Mouse (Mus musculus): ENCODE data around the gene Gm42669.

Gene Gm42669

DNA sequence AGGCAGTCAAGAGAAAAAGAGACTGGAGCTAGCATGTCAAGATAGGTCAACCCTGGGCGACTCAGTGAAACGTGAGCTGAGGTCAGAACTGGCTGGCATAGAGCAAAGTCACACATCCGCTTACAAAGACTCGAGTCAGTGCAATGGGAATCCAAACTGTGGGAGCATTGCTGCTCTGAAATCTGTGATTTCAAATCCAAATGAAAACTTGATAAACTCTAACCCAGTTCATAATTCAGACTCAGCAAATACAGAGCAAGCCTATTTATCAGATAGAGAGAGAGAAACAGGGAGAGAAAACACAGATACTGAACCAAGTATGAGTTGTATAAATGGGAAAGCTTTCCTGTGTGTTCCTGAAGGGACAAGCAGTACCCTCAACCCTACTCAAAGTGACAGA, at the start of gene Gm42669:
Gm42669 (plus strand) TSS at position 301 of the 400 bp plus-strand sequence.
- DNase-seq = no peak

DNA sequence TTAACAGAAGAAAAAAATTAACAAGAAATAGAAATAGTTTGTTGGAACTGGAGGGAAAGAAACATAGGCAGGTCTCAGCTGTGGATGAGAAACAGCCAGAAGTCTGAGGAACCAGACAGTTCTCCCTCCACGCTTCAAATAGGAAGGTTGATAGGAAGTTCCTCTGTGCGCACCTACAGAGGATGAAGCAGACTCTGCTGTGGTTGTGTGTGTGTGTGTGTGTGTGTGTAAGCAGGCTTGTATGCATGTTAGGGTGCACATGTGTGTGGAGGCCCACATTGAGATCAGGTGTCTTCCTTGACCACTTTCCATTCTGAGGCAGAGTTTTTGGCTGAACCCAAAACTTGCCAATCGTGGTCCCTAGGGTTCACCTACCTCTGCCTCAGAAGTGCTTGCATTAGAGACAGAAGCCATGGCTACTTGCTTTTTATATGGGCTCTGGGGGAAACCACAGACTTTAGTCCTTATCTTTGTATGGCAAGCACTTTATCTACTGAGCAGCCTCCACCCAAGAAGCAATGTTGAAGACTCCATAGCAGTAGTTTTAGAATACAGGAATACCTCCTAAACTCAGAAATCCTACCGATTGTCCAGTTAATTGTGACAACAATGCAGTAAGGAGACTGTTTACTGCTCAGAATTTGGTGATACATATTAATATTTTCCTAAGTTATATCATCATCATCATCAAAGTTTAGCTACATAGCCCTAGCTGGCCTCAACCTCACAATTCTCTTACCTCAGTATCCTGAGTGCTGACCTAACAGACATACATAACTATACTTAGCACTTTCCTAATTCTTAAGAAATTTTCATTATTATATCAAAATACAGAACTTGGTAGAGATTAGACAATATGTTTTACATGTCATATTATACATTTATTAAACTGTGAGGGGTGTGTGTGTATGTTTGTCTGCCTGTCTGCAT, 45.0 kb upstream of the Gm42669 start:
- no peak for DNase-seq

DNA sequence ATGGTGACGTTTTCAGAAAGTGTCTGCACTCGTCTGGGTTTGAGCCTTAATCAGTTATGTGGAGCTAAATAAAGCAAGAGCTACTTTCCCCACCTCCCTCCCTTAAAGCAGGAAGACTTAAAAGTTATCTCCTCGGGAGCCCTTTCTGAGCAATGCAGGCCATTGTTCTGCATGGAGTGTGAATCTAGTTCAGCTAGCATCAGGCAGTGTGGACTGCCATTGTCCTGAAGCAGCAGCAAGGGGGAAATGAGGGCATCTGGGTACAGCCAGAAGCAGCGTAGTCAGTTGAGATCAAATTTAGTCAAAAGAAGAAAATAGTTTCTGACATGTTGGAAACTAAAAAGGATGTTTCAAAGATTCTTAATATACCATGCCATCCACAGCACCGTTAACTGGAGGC, 40.9 kb upstream of the Gm42669 start:
- no peak for DNase-seq

DNA sequence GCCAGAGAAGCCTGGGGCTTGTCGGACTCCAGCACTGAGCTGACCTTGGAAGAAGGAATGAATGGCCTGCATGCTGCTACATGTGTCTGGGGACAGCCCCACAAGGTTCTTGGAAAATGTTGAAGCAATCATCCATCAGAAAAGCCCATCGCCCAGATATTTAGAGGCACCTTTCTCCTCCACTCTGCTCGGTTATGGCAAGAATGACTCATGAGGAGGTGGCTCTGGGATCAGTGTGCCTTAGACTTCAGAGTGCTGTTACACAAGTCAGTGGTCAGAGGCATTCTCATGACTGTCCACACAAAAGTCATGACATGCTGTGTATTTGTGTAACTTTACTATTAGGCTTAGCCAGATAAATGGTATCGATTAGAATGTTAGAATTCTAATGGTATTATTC, 40.3 kb upstream of the Gm42669 start:
- DNase-seq = no peak

DNA sequence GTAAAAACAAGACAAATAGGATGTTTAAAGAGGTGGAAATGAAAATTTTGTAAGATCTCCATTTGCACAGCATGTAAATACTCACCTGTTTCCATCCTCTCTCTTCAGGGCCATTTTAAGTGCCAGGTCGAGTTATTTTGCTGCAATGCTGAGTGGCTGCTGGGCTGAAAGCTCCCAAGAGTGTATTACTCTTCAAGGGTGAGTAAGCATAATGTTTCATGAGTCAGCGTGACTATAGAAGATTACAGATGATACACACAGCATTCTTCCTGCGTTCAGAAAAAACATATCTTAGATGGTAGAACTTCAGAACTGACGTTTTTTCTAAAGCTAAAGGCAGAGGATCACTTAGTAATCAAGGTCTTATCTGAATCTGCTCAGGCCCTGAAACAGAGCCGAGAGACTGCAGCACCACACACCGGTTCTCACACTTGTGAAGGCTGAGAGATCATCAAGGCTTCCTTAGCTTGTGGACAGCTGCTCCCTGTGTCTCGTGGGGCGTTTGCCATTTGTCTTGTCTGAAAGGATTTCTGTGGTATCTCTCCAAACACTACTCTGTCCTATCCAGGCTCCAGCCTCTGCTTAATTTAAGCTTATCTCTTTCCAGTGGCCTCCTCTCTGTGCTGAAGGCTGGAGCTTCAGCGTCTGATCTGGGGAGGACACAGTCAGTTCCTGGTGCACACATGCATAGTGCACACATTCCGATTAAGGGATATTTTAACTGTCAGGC, 36.7 kb upstream of the Gm42669 start:
- peak; percentile 69 for DNase-seq

DNA sequence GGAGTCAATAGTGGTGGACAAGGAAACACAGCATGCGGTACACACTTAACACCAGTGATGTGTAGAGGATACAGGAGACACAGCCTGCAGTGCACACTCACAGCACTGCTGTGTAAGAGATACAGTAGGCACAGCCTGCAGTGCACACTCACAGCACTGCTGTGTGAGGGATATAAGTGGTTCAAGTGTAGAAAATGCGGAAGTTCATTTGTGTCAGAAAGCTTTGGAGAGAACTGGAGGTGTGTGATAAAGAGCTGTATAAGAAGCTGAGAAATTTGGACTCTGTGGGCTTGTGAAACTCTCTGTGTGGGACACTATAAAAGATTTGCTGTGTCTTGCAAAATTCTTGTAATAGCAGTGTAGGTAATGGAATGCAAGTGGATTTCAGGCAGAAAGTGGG, 27.2 kb upstream of the Gm42669 start:
- no peak for DNase-seq

DNA sequence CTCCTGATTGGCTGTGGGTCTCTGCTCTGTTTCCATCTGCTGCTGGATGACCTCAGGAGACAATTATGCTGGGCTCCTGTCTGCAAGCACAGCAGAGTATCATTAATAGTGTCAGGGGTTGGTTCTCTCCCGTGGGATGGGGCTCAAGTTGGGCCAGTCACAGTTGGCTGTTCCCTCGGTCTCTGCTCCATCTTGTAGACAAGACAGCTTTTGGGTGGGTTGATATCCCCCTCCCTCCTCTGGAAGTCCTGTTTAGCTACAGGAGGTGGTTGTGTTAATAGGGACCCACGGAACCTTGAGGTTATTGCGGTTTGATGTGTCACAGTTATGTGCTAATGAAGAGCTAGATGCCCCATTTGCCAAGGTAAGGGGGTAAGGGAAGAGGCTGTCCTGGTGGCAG, 18.4 kb upstream of the Gm42669 start:
- DNase-seq = no peak

DNA sequence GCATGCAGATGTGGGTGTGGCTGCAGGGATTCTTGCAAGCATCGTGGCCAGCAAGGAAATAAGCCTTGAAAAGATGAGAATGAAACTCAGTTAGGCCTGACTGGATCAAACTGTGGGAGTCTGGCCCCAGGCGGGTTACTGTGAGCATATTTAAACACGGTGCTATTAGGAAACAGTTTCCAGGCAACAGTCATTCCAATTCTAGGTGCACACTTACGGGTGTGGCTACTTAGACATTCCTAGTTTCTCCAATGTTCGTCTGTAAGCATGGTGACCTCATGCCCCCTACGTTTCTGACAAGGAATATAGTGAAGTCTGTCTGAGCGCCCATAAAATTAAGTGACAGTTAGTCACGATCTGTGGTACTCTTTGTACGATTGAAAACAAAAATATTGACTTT, 16.4 kb upstream of the Gm42669 start:
- DNase-seq = no peak

DNA sequence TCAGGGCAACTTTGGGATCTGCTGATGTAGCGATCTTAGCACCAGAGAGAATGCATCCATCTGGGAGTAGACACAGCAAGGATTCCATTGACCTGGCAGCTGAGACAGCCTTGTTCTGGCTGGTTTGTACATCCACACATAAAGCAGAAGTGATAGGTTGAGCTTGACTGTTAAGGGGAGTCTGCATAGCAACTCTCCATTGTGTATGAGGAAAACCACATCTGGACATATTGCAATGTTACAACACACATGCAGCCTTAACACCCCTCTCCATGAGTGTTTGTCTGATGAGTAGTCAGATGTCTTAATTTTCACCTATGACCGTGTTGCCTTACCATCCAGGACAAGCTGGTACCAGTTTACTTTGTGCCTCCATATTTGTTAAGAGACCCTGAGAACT, 14.9 kb upstream of the Gm42669 start:
- DNase-seq = no peak

DNA sequence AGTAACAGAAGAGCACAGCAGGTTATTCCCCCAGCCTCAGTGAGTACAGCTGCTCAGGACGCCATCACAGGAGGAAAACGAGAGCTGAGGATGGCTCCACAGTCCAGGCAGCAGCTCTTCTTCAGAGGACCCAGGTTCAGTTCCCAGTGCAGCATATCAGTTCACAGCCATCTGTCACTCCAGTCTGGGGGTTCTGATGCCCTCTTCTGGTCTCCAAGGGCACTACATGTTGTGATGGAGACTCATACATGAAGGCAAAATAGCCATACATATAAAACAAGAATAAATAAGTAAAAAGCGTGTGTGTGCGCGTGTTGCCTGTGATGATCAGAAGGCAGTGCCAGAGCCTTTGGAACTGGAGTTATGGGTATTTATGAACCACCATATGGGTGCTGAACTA, 12.7 kb upstream of the Gm42669 start:
- no peak for DNase-seq

DNA sequence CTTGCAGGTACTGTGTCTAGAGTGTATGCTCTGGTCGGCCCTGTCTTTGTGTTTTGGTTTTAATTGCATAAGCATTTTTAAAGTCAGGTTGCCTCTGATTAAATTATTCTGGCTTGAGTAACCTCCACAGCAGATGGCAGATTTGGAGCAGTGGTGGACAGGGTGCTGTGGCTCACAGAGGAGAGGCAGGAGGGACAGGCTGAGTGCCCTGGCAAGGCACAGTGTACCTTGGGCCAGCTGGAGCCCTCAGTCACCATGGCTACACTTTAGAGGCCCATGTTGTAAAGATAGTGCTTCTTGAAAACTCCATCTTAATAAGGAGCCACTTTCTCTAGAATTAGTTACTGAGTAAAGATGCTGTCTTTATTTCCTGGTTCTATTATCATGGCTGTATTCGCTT, 11.4 kb upstream of the Gm42669 start:
- DNase-seq = no peak

DNA sequence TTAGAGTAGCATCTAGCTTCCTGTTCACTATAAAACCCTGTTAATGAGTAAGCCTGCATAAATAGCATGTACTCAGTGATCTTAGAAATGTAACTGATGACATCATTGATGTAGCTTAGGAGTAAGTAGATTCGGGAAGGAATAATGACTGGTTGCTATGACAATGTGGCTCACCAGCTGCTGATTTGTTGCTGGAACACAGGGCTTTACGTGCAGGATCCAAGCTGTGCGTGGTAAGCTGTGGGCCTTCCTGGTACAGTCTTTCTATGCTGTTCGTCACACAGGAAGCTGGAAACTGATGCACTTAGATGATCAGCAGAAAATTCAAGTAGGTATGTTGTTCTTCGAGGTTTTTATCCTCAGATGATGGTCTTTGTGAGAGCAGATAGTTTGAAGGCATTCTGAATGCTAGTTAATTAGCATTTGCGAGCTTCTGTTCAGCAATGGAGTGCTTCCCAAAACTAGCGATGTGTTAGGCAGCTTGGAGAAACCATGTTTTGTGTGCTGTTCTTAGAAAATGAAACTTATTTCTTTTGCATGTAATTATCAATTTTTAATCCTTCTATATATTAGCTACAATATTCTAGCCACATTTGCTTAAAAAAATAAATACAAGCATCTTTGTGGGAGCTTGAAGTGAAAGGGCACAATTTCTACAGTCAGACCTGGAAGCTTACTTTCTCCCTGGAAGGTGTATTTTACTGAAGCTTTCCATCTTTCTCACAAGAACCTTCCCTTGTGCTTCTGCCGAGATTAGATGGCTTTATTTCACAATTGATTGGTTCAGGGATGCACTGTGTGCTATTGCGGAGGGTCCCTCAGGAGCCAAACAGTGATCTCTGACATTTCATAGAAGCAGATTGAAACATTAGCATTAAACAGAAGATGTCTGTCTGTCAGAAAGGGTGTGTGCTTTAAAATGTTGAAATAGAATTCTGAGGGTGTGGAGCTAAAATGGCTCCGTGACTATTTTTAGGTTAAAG, 9.6 kb upstream of the Gm42669 start:
- DNase-seq = no peak

DNA sequence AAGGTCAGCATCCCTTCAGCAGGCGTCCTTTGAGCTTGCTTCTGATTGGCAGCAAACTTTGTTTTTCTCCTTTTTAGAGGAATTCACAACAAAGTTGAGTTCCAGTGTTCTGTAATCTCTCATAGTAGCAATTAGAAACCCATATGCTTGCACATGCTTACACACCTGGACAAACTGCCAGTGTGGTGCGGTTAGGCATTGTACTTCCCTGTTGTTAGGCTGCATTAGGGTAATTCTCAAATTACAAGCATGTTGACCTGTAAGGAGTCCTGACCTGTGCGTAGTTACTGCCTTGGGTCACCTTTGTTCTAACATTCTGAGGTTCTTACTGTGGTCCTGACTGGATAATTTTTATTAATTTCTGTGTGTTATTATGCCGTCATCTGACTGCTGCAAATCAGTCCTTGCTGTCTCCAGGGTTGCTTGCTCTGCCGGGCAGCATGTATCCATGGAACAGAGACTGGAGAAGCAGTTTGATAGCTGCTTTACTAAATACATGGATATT, 8.6 kb upstream of the Gm42669 start:
- no peak for DNase-seq

DNA sequence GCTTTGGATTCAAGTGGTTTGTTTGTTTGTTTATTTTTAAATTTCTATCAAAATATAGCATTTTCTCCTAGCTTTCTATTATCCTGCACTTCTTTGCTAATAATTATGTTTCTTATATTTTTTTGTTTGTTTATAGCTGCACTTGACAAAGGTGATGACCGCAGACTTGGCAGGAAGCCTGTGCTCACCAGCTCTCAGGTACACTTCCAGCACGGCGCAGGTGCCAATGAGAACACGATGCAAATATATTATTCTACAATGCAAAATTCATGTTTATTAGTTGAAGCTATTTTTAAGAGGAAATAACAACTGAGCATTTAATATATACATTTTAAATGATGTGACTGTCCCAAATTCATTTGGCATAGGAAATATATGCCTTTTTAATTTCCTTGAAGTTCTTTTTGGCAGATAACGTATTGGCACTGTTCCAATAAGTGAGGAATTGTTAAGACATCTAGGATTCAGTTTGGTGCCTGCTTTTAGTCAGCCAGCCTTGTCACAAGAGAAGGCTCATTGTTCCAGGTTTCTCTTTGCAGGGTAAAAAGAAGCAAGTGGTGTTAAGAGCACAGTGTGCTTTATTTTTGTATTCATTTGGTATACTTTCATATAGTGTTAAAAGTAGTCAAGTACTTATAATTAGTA, 7.4 kb upstream of the Gm42669 start:
- no peak for DNase-seq

DNA sequence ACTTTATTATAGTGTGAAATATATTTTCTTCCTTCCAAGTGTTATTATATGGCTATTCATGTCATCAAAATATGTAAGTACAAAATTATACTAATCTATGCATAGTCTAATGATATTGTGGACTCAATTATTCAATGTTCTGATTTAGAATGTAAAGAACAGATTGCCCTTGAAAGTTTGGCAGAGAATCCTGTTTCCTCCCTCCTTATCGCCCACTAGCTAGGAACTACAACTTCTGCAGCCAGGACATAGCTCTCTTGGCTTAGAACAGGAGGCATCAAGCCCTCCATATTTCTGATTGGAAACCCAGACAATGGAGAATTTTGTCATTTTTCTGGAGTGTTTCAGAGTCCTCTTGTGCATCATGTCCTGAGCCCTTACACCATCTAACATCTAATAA, 6.7 kb upstream of the Gm42669 start:
- DNase-seq = no peak

DNA sequence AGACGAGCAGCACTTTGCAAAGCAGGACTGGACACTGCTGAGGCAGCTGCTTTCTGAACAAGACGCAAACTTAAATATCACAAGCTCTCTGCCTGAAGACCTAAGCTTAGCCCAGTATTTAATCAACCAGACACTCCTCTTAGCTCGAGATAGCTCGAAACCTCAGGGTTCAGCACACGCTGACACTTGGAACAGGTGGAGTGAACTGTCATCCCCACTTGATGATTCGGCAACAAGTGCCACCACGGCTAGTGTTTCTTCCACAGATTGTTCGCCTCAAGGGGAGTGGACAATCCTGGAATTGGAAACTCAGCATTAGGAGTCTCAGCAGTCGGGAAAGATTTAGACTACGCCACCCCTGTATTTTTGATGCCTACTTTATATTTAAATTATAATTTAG, 3.1 kb downstream of the Gm42669 start:
- DNase-seq = no peak

DNA sequence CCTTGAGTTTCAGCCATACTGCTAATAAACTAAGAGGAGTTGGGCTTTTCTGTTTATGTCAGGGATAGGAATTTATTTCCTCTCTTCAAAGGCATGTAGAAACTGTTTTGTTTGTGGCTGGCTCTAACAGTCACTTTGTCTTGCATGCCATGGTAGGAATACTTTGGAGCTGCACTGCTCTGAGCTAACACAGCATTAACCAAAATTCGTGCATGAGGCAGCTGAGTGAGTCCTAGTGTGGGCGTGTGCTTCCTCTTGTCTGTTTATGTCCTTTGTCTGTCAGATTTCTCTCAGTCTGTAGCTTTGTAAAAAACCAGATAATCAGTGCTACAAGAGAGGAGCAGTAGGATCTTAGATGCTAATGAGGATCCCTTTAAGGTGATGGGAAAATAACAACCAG, 3.9 kb downstream of the Gm42669 start:
- DNase-seq = no peak

DNA sequence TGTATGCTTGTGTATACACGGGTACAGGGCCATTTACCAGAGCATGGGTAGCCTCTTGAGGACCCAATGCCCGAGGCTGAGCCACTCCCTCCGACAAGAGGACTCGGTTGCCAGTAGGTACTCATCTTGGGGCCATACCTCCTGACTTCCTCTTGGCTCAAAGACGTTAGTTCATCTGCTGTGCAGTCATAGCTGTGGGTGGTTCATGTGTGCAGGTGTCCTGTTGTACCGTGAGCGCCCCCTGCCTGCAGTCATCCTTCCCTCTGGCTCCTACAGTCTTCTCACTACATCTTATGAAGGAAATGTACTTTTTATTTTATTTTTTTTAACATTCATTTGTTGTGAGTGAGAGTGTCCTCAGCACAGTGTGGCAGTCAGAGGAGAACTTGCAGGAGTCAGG, 6.2 kb downstream of the Gm42669 start:
- peak; percentile 79 for DNase-seq

DNA sequence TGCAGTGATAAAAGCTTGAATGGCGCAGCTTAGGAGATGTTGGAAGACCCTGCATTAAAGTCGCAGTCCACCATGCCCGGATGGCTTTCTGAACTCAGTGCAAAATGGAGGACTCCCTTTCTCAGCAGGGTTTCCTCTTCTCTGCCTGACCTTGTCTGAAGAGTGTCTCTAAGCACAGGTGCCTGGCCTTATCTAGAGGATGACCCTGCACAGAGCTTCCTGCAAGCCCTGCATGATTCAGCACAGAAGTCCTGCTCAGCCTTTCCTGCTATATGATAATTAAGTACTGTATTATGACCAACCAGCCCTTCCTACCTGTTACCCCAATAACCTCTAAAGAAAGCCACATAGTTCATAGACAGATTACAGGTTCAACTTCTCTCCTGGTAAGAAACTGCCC, 8.0 kb downstream of the Gm42669 start:
- DNase-seq = peak; percentile 32

DNA sequence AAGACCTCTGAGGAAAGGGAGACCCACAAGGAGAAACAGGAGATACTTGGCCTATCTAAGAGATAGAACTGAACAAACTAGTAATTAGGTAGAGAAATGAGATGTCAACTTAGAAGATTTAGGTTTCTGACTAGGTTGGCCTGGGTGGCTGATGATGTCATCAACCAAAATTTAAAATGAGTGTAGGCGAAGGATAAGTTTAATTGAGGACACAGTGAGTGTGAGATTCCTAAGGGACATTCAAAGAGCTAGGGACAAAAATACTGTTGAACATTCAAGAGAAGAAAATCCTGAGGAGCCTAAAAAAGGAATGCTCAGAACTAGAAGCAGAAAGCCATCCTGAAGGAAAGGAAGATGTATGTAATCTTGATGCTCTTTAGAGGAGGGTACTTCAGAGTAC, 8.7 kb downstream of the Gm42669 start:
- DNase-seq = no peak

DNA sequence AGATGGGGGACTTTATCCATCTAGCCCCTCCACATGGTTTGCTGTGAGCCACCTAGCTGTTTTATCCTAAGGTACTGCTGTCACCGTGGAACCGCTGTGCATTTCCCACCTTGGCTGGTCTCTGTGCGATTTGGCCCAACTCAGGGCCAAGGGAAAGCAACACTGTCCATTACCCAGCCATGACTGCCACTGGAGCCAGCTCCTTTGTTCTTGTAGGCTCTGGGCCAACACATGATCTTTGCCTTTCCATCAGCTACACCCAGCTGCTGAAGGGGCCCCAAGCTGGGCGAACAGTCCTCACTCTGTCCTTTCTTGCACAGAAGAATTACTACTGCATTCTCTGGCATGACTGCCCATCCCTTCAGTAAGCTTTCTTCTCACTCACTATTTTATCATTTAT, 11.2 kb downstream of the Gm42669 start:
- no peak for DNase-seq

DNA sequence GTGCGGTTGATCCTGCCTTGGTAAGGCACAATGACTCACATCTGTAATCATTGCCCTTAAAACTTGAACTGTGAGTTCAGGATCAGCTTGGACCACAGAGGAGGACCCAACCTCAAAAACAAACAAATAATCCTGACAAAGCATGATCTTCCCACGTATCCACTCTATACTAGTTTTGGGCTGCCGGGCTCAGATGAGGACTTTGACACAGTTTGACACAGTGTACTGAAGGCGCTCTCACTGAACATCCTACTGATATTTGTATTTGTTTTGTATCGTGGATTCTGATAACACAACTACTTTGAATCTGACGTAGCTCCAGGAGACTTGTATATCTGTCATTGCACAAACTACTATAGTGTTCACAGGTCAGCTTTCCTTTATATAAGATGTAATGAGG, 14.0 kb downstream of the Gm42669 start:
- DNase-seq = no peak
